Mouse (Mus musculus): ENCODE data around the gene Nat8f5. TPM values are rescaled to one million over a fixed set of nuclear protein-coding genes. Genes with fewer than 3 reads are reported as not detected.

Nat8f5 gene
- not detected for total RNA-seq (2023)

DNA sequence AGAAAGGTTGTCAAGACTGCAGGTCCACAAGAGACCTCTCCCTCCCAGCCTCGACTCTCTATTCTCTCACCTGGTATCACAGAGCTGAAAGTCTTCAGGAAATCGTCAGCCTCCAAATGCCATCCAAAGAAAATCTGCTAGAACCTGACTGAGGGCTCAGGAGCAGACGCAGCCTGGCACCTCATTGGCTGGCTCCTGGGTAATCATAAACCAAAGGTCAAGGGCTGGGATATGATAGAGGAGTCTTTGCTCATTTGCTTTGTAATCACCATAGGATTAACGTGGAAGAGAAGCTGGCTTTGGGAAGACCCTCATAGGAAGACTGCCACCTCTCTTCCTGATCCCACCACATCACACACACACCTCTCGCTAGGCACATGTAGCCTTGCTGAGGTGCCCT lies at the start of gene Nat8f5, which contains the start of gene Nat8f6:
Nat8f5 (minus strand) TSS at position 136 of the 400 bp plus-strand sequence.
Nat8f6 (minus strand) TSS at position 118 of the 400 bp plus-strand sequence.

GRCm38 (mm10) chr6:85869006-85869405 lies 48.2 kb upstream of the Nat8f5 start, which contains the start of gene Nat8f2:
TSS of gene Nat8f2 (minus strand) at chr6:85869158.

GRCm38 (mm10) chr6:85831796-85832321 lies 11.1 kb upstream of the Nat8f5 start, which contains the start of gene Nat8:
TSS of gene Nat8 (minus strand) at chr6:85832082.

Other genes starting within 250 kb of the Nat8f5 start
- gene Alms1, start 233.4 kb downstream of the Nat8f5 start, total RNA-seq (2023): 1 to 10 TPM; 3.2 to 4.3 TPM
- gene Nat8f7, start 107.8 kb downstream of the Nat8f5 start, total RNA-seq (2023): not detected
- not detected for gene Nat8f3, start 55.2 kb downstream of the Nat8f5 start, total RNA-seq (2023)
- not detected for gene Nat8f6, start within 50 bp of the Nat8f5 start, total RNA-seq (2023)
- not detected for gene Nat8, start 11.1 kb upstream of the Nat8f5 start, total RNA-seq (2023)
- gene Nat8f2, start 48.2 kb upstream of the Nat8f5 start, total RNA-seq (2023): under 1 TPM; 0.73 to 0.74 TPM
- gene Nat8f4, start 83.9 kb upstream of the Nat8f5 start, total RNA-seq (2023): 1 to 10 TPM; 3.1 to 4.0 TPM
- gene Tprkb, start 90.9 kb upstream of the Nat8f5 start, total RNA-seq (2023): 10 to 100 TPM; 24.6 to 27.0 TPM
- 1 to 10 TPM; 1.7 to 3.6 TPM for gene Nat8f1, start 94.7 kb upstream of the Nat8f5 start, total RNA-seq (2023)
- 100 to 1,000 TPM; 252 to 260 TPM for gene Dusp11, start 140.7 kb upstream of the Nat8f5 start, total RNA-seq (2023)
- gene Figla, start 195.2 kb upstream of the Nat8f5 start, total RNA-seq (2023): not detected
- 1 to 10 TPM in 1 of 2 experiments, under 1 TPM in 1; 0.98 to 2.0 TPM for gene Add2, start 207.7 kb upstream of the Nat8f5 start, total RNA-seq (2023)

All from T-cell, adult 66 days (primary cell).